Mouse (Mus musculus) kidney, postnatal 10 days (tissue): ENCODE measurements around the gene D130043K22Rik.

Experiments
- DNase-seq: peaks from one replicate; pipeline ENCODE4 v3.0.0; 2021; ENCODE audit warnings: mixed read lengths

D130043K22Rik gene

GRCm38 (mm10) chr13:24903412-24903811 lies 58.5 kb downstream of the D130043K22Rik start:
- no peak for DNase-seq

- no peak for DNase-seq
These were observed 60.5 kb downstream of the D130043K22Rik start for GRCm38 (mm10) chr13:24905422-24905821.

- DNase-seq, result peak; percentile 47
These were observed 62.1 kb downstream of the D130043K22Rik start for GRCm38 (mm10) chr13:24906831-24907570.

- no peak for DNase-seq
These were observed 64.2 kb downstream of the D130043K22Rik start for GRCm38 (mm10) chr13:24909112-24909511.

DNA sequence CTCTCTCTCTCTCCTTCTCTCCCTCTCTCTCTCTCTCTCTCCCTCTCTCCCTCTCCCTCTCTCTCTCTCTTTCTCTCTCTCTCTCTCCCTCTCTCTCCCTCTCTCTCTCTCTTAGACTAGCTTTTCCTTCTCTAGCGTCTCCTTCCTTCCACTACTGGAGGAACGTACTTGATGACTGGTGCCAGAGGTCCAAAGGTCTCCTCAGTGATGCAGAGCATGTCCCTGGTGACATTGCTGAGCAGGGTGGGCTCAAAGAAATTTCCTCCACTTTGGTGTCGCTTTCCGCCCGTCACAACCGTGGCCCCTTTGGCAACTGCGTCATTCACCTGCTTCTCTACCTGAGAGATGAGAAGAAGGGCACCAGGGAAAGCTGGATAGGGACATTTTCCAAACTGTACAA lies 68.6 kb downstream of the D130043K22Rik start:
- DNase-seq, result no peak

- no peak for DNase-seq
These were observed 70.0 kb downstream of the D130043K22Rik start for GRCm38 (mm10) chr13:24914915-24915314.

DNA sequence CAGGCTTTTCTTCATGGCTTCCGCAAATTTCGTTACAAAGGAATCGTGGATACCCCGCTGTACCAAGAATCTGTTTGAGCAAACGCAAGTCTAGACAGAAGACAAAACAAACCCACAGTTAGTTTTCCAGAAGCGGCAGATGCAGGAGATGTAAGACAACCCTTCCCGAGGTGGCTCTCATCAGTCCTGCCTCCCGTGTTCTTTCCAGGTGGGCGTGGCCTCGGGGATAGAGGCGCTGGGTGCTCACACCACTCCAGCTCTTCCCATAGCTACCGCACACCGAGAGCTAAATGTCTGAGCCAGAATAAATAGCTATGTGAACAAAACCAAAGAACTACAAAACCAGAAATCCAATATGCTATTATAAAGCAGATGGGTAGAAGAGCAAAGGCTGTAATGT lies 70.9 kb downstream of the D130043K22Rik start:
- DNase-seq, result no peak

- peak; percentile 71 for DNase-seq
These were observed 75.5 kb downstream of the D130043K22Rik start for GRCm38 (mm10) chr13:24920333-24920977.

- DNase-seq, result no peak
These were observed 76.3 kb downstream of the D130043K22Rik start for GRCm38 (mm10) chr13:24921281-24921680.

DNA sequence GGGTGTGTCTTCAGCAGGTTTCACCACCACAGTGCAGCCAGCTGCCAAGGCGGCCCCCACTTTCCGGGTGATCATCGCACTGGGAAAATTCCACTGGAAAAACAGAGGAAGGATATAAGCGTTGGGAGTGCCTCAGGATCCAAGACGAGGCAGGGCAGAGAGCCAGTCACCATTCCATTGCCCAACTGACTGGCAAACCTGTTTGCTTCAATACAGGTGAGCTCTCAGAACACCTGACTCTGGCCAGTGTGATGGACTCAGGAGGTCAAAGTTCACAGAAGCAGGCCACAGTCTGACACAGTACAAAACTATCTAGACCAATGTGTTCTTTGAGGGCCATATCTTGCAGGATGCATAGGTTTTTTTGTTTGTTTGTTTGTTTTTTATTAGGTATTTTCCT lies 79.1 kb downstream of the D130043K22Rik start:
- no peak for DNase-seq

- no peak for DNase-seq
These were observed 85.7 kb downstream of the D130043K22Rik start for GRCm38 (mm10) chr13:24930591-24930990.

DNA sequence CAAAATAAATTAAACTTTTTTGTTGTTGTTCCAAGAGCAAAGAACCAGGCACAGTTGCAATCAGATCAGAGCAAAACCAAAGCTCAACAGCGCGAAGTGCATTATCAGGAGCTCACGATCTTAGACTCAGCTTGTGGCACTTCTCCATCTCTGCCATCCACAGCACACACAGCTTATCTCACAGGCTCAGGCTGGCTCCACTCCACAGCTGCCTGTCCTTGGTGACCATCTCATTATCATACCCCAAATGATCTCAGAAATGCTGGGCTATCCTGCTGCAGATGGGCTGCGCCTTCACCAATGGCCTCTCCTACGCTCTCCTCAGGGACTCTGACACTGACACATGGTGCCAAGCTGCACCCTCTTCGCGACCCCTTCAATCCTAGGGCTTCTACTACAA lies 88.3 kb downstream of the D130043K22Rik start:
- no peak for DNase-seq

GRCm38 (mm10) chr13:24936772-24937107 lies 91.8 kb downstream of the D130043K22Rik start:
- DNase-seq, result no peak

- peak; percentile 89 for DNase-seq
These were observed 92.3 kb downstream of the D130043K22Rik start, which contains the start of gene Aldh5a1 for GRCm38 (mm10) chr13:24937108-24937838. Gene Aldh5a1, minus strand, starts transcription at chr13:24937661.

- no peak for DNase-seq
These were observed 92.9 kb downstream of the D130043K22Rik start for GRCm38 (mm10) chr13:24937839-24938166.

DNA sequence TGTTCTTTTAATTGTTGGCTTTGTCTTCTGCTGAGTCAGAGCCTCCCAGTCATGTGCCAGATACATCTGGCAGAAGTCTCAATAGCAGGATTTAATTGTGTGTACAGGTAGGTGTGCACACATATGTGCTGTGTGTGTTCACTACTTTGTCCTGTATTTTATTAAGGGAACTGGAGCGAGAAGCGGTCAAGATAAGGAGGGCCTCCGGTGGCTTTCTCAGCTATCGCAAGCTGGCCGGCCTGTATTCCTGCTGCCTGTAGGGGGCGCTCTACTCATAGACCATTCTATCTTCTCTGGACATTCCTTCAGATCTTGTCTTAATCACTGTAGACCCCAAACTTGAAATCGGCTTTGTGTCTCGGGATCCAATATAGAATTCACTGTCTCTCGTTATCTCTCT lies 93.7 kb downstream of the D130043K22Rik start:
- DNase-seq, result peak; percentile 89

DNA sequence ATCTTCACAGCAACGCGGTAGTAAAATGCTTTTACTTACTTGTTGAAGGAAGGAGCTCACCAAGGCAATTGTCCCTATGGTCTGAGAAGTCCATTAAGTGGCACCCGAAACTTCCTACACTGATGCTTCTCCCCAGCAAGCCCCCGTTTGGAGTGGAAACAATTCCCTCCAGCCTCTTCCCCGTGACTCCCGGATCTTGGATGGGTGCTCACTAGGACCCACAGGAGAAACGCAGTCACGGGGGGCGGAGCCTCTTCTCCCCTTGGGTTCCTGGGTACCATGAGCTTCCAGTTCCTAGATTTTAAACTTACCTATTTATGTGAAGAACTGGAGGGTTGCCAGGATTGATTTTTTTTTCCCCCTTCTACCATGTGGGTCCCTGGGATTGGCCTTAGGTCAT lies 94.5 kb downstream of the D130043K22Rik start:
- no peak for DNase-seq

GRCm38 (mm10) chr13:24942512-24943282 lies 97.8 kb downstream of the D130043K22Rik start, which contains the start of gene Gpld1:
Gene Gpld1, plus strand, starts transcription at chr13:24943152.
- no peak for DNase-seq

- no peak for DNase-seq
These were observed 98.4 kb downstream of the D130043K22Rik start for GRCm38 (mm10) chr13:24943303-24943702.

GRCm38 (mm10) chr13:24945567-24945966 lies 100.6 kb downstream of the D130043K22Rik start:
- peak; percentile 32 for DNase-seq

DNA sequence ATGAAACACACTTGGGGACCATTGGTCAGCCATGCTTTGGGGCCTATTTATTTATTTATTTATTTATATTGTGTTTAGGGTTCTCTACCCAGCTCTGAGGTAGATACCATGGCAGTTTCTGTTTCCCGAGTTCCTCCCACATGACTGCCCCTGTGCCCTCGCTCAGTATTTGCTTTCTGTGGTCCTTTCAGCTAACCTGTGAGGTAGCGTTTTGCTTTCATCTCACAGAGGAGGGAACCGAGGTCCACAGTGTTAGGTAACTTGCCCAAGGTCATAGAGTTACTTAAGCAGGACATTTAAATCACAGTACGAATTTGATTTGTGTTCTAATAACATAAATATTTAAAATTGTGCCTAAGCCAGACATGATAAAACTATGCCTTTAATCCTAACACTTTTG lies 102.2 kb downstream of the D130043K22Rik start:
- DNase-seq, result no peak

DNA sequence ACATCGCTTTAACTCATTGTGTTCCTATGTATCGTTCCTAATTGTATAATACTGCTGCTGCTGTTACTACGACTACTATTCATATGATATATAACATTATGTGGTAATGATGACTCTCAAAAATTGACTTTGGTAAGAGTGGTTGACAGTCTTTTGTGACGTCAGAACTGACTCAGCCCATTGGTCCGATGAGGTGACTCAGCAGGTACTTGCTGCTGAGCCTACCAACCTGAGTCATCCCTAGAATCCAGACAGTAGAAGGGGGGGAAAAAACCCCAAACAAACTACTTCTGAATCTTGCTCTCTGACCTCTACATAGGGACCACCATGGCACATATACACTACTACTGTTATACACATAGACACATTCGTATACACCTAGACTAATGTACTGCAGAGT lies 103.9 kb downstream of the D130043K22Rik start:
- DNase-seq, result no peak
